Mouse (Mus musculus): Measurements from ENCODE around the gene Kmt5a. TPM values are rescaled to one million over a fixed set of nuclear protein-coding genes. Genes with fewer than 3 reads are reported as not detected.
A peak's percentile ranks its signal among the peaks of the same experiment; 100 is the strongest.

The Kmt5a gene
- polyA plus RNA-seq, 1 experiment from 2014 or later: 58.6 TPM

DNA sequence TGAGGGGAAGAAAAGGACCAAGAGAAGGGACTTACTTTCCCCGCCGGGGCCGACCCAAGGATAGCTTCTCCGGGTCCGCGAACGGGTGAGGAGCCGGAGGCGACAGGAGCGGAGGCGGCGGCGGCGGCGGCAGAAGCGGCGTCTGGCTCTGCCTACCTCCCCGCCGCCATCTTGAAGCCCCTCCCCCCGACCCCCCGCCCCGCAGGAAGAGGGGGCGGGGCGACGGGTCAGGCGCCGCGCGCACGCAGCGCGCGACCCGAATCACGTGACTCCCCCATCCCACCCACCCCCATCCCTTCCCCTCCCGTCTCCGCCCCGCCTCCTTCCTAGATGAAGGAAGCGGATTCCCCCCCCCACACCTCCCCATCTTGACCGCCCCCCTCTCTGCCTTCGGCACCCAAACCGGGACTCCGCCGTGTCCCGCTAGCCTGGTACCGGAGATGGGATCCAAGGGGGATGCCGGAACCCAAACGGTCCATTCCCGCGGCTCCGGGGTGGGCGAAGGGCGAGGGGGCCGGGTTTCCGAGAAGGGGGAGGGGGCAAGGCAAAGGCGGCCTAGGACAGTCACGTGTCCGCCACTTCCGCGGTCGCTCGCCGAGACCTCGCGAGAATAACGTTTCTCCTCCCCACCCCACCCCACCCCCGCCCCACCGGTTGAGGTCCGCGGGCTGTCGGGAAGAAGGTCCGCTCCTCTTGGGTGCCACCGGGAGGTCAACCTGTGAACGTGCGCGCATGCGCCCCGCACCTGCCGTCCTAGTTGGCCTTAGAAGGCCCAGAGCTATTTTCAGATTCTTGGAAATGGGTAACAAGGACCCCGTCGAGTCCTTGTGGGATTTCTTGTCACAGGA lies 14.1 kb upstream of the Kmt5a start, which contains the start of gene Sbno1:
Gene Sbno1, minus strand, starts transcription at position 590 of the 848 bp plus-strand sequence.
- H3K4me1 ChIP-seq (ENCODE audit: control insufficient read depth, insufficient read depth, low read length): peaks cover 9% of the 10 kb centered on the region; the same call in 1 of the 2 replicates
- no peaks in the 10 kb centered on the region for H3K27me3 ChIP-seq (ENCODE audit: control insufficient read depth, insufficient read depth, low read length)
- peak within 1 kb of the TSS; percentile 73 for H3K4me2 ChIP-seq (replicated peaks; ENCODE audit: low read depth, low read length)
- H3K4me3 ChIP-seq (ENCODE audit: low read length): peak within 1 kb of the TSS; percentile 99
- peak within 1 kb of the TSS; percentile 86 for H3K27ac ChIP-seq (ENCODE audit: low read depth, low read length)
- H3K36me3 ChIP-seq (ENCODE audit: control insufficient read depth, insufficient read depth, low read length): 0 out of 2 replicates have a peak, but pooled peaks cover 4% of the 10 kb centered on the region
- peak; percentile 93 for ATAC-seq (ENCODE audit: low FRiP score, low TSS enrichment)
- WGBS: under 1% methylated on average over 70 of the region's 81 CpGs
- H3K9me3 ChIP-seq (ENCODE audit: control insufficient read depth, low read length): no peaks in the 10 kb centered on the region
- peak within 1 kb of the TSS; percentile 92 for H3K9ac ChIP-seq (ENCODE audit: low read depth, low read length)

DNA sequence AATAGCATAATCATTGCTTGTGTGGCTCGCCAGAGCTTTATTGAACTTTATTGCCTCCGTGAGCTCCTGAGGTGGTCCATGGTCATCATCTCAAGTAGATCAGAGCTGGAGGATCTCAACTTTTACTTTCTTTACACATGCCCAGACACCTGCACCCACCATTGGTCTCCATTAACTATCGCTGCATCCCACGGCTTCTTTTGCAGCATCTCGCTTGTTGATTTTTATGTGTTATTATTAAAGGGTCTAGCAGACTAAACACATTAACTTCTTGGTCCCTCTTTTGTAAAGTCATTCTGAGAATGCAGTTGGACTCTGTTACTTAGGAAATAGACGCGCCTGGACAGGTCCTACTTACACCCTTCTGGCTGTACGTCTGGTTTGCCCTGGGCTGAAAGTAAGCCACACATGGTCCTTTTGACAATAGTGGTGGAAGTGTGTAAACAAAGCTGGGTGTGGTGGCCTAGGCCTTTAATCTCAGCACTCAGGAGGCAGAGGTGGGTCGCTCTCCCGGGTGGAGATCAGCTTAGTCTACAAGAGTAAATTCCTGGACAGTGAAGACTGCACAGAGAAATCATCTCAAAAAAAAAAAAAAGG lies 13.2 kb upstream of the Kmt5a start:
- Histone ChIP-seq H3K27ac (ENCODE audit: low read depth, low read length) (peak overlapping the region; percentile 15; the same call in 1 of the 2 replicates), H3K9me3 (ENCODE audit: control insufficient read depth, low read length) (no peaks in the 10 kb centered on the region), H3K4me1 (ENCODE audit: control insufficient read depth, insufficient read depth, low read length) (peaks cover 9% of the 10 kb centered on the region; the same call in 1 of the 2 replicates), H3K36me3 (ENCODE audit: control insufficient read depth, insufficient read depth, low read length) (0 out of 2 replicates have a peak, but pooled peaks cover 4% of the 10 kb centered on the region), H3K4me2 (replicated peaks; ENCODE audit: low read depth, low read length) (peak overlapping the region; percentile 35), H3K4me3 (ENCODE audit: low read length) (peak overlapping the region; percentile 99), H3K27me3 (ENCODE audit: control insufficient read depth, insufficient read depth, low read length) (no peaks in the 10 kb centered on the region), H3K9ac (ENCODE audit: low read depth, low read length) (peak overlapping the region; percentile 92; the same call in 1 of the 2 replicates)
- 0 out of 2 replicates have a peak, but pooled peaks have one; percentile 3 for ATAC-seq (ENCODE audit: low FRiP score, low TSS enrichment)
- 92% methylated on average over 10 of the region's 10 CpGs for WGBS

DNA sequence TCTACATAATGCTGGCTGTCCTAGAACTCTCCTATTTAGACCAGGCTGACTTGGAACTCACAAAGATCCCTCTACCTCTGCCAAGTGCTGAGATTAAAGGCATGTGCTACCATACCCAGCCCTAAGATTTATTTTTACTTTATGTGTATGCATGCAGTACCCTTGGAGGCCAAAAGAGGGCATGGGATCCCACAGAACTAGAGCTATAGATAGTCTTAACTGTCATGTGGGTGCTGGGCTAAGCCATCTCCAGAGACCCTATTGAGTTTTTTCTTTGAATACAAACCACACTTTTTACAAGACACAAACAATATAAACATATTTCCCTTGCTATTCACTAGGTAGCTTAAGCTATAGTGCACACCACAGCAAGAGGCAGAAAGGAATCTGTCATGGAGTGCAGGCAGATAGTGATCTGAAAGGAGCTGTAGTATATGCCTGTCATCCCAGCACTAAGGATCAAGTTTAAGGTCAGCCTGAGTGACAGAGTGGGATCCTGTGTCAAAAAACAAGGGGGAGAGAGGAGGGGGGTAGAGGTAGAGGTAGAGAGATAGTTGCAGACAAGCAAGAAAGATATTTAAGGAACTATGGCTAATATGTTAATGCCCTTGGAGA lies 7.2 kb upstream of the Kmt5a start:
- peak; percentile 45; the same call in 1 of the 2 replicates for ATAC-seq (ENCODE audit: low FRiP score, low TSS enrichment)
- no peak overlapping the region for H3K27ac ChIP-seq (ENCODE audit: low read depth, low read length)

DNA sequence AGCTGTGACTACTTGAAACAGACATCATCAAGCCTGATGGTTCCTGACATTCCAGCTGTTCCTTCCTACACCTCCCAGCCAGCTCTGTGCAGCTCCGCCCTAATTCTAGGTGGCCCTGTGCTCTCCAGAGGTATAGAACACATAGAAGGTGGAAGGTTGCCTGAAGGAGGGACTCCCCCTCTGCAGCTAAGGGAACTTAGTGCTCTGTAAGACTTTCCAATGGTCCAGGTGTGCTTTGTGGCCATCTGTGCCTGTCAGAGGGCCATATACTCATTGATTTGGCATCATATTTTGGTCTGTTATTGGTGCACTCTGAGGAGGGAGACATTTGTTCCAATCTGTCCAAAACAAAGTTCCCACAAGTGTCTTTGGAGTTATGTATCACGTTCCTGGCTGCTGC lies 6.7 kb upstream of the Kmt5a start:
- Histone ChIP-seq H3K4me1 (ENCODE audit: control insufficient read depth, insufficient read depth, low read length) (no peaks in the 10 kb centered on the region), H3K36me3 (ENCODE audit: control insufficient read depth, insufficient read depth, low read length) (no peaks in the 10 kb centered on the region), H3K4me3 (ENCODE audit: low read length) (no peak overlapping the region), H3K9me3 (ENCODE audit: control insufficient read depth, low read length) (no peaks in the 10 kb centered on the region), H3K27me3 (ENCODE audit: control insufficient read depth, insufficient read depth, low read length) (no peaks in the 10 kb centered on the region), H3K4me2 (replicated peaks; ENCODE audit: low read depth, low read length) (no peak overlapping the region), H3K9ac (ENCODE audit: low read depth, low read length) (no peak overlapping the region), H3K27ac (ENCODE audit: low read depth, low read length) (no peak overlapping the region)
- ATAC-seq (ENCODE audit: low FRiP score, low TSS enrichment): 0 out of 2 replicates have a peak, but pooled peaks have one; percentile 32
- WGBS: 68% methylated on average over 2 of the region's 2 CpGs

More for the DNA sequence above, 7.2 kb upstream of the Kmt5a start:
- Histone ChIP-seq H3K9ac (ENCODE audit: low read depth, low read length) (no peak overlapping the region), H3K9me3 (ENCODE audit: control insufficient read depth, low read length) (no peaks in the 10 kb centered on the region), H3K4me2 (replicated peaks; ENCODE audit: low read depth, low read length) (no peak overlapping the region), H3K27me3 (ENCODE audit: control insufficient read depth, insufficient read depth, low read length) (no peaks in the 10 kb centered on the region), H3K4me1 (ENCODE audit: control insufficient read depth, insufficient read depth, low read length) (no peaks in the 10 kb centered on the region), H3K4me3 (ENCODE audit: low read length) (no peak overlapping the region), H3K36me3 (ENCODE audit: control insufficient read depth, insufficient read depth, low read length) (no peaks in the 10 kb centered on the region)

DNA sequence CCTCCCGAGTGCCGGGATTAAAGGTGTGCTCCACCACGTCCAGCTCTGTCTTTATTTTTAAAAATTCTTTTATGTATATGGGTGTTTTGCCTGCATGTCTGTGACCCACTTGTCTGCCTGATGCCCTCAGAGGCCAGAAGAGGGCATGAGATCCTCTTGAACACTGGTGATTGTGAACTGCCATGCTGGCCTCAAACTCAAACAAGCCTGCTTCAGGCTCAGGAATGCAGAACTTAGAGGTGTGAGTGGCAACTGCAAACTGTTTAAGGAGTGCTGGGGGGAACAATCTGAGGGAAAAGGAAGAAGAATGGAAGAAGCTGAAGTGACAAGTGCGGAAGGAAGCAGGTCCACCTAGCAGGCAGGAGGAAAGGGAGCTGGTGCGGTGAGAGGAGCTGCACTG lies 1.5 kb upstream of the Kmt5a start:
- no peaks in the 10 kb centered on the region for H3K36me3 ChIP-seq (ENCODE audit: control insufficient read depth, insufficient read depth, low read length)
- no peak overlapping the region for H3K4me3 ChIP-seq (ENCODE audit: low read length)
- no peaks in the 10 kb centered on the region for H3K27me3 ChIP-seq (ENCODE audit: control insufficient read depth, insufficient read depth, low read length)
- H3K9me3 ChIP-seq (ENCODE audit: control insufficient read depth, low read length): no peaks in the 10 kb centered on the region
- no peak overlapping the region for H3K4me2 ChIP-seq (replicated peaks; ENCODE audit: low read depth, low read length)
- no peak overlapping the region for H3K27ac ChIP-seq (ENCODE audit: low read depth, low read length)
- H3K9ac ChIP-seq (ENCODE audit: low read depth, low read length): no peak overlapping the region
- 90% methylated on average over 5 of the region's 5 CpGs for WGBS
- peaks cover 9% of the 10 kb centered on the region; the same call in 1 of the 2 replicates for H3K4me1 ChIP-seq (ENCODE audit: control insufficient read depth, insufficient read depth, low read length)
- ATAC-seq (ENCODE audit: low FRiP score, low TSS enrichment): no peak

DNA sequence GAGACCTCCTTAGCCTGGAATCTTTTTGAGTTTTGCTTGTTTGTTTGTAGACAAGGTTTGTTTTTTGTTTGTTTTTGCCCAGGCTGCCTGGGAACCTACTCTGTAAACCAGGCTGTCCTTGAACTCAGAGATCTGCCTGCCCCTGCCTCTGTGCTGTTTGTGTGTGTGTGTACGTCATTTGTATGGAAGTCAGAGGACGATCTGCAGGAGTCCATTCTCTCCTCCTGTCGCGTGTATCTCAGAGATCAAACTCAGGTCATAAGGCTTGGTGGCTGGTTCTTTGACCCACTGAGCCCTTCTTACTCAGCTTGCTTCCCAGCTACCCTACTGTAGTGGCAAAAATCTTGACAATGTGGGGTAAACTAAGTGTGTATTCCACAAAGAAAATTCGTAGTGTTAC lies 984 bp upstream of the Kmt5a start:
- Histone ChIP-seq H3K36me3 (ENCODE audit: control insufficient read depth, insufficient read depth, low read length) (no peaks in the 10 kb centered on the region), H3K9ac (ENCODE audit: low read depth, low read length) (no peak overlapping the region), H3K9me3 (ENCODE audit: control insufficient read depth, low read length) (no peaks in the 10 kb centered on the region), H3K4me1 (ENCODE audit: control insufficient read depth, insufficient read depth, low read length) (peaks cover 9% of the 10 kb centered on the region; the same call in 1 of the 2 replicates), H3K27me3 (ENCODE audit: control insufficient read depth, insufficient read depth, low read length) (no peaks in the 10 kb centered on the region), H3K4me2 (replicated peaks; ENCODE audit: low read depth, low read length) (peak overlapping the region; percentile 98), H3K4me3 (ENCODE audit: low read length) (peak overlapping the region; percentile 74; the same call in 1 of the 2 replicates), H3K27ac (ENCODE audit: low read depth, low read length) (no peak overlapping the region; the same call in 1 of the 2 replicates)
- ATAC-seq (ENCODE audit: low FRiP score, low TSS enrichment): no peak
- WGBS: 69% methylated on average over 5 of the region's 5 CpGs

DNA sequence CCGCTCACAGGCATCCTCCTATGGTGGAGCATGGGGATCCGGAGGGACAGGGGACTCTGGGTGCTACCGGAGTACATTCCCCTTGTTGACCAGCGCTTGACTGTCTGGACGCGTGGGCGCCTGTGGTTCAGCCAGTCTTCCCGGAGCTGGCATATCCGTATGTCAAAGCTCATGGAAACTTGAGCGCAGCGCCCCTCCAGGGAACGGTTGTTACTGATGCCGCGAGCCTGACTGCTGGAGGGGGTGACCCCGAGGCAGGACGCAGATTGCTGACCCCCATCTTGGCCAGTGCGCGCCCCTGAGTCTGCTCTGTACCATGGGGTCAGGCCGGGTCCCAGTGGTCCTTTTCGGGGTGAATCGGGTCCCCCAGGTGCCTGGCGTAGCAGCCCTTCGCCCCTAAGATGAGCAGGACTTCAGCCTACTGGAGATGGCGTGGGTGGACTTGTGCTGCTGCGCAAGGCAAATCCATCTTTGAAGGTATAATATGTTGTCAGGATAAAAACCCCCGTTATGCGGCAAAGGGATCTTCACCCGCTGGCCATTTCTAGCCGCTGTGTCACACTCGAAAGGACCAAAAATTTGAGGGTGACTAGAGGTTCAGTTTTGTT lies 468 bp downstream of the Kmt5a start:
- H3K4me2 ChIP-seq (replicated peaks; ENCODE audit: low read depth, low read length): peak overlapping the region; percentile 98
- H3K9ac ChIP-seq (ENCODE audit: low read depth, low read length): peak overlapping the region; percentile 75
- under 1% methylated on average over 30 of the region's 30 CpGs for WGBS
- peaks cover 13% of the 10 kb centered on the region; the same call in 1 of the 2 replicates for H3K4me1 ChIP-seq (ENCODE audit: control insufficient read depth, insufficient read depth, low read length)
- peak overlapping the region; percentile 93 for H3K27ac ChIP-seq (ENCODE audit: low read depth, low read length)
- peak overlapping the region; percentile 74 for H3K4me3 ChIP-seq (ENCODE audit: low read length)
- no peaks in the 10 kb centered on the region for H3K27me3 ChIP-seq (ENCODE audit: control insufficient read depth, insufficient read depth, low read length)
- no peaks in the 10 kb centered on the region for H3K36me3 ChIP-seq (ENCODE audit: control insufficient read depth, insufficient read depth, low read length)
- H3K9me3 ChIP-seq (ENCODE audit: control insufficient read depth, low read length): no peaks in the 10 kb centered on the region
- ATAC-seq (ENCODE audit: low FRiP score, low TSS enrichment): no peak; the same call in 1 of the 2 replicates

DNA sequence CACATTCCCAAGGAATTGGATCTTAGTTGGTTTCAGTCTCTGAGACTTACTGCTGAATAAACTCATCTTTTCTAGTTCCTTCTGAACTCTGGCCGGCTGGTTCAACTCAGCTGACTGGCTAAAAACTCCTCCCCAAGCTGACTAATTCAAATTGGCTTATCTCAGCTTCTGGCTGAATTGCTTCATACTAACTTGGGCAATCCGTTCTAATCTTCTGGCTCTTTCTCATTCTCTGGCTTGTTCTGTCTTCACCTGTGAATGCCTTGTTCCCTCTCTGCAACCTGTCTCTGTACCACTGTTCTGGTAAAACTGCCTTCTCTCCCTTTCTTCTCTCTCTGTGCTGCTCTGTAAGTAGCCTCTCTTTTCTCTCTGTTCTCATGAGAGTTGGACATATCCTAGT lies 2.9 kb downstream of the Kmt5a start:
- Histone ChIP-seq H3K9me3 (ENCODE audit: control insufficient read depth, low read length) (no peaks in the 10 kb centered on the region), H3K9ac (ENCODE audit: low read depth, low read length) (no peak overlapping the region), H3K4me1 (ENCODE audit: control insufficient read depth, insufficient read depth, low read length) (peaks cover 23% of the 10 kb centered on the region), H3K4me3 (ENCODE audit: low read length) (no peak overlapping the region), H3K36me3 (ENCODE audit: control insufficient read depth, insufficient read depth, low read length) (peaks cover 7% of the 10 kb centered on the region), H3K27me3 (ENCODE audit: control insufficient read depth, insufficient read depth, low read length) (no peaks in the 10 kb centered on the region), H3K4me2 (replicated peaks; ENCODE audit: low read depth, low read length) (no peak overlapping the region), H3K27ac (ENCODE audit: low read depth, low read length) (no peak overlapping the region)
- WGBS: 92% methylated on average over 2 of the region's 2 CpGs
- ATAC-seq (ENCODE audit: low FRiP score, low TSS enrichment): no peak

All from kidney, embryonic 14.5 days (tissue).